Mouse (Mus musculus): ENCODE measurements around the gene Olfr178. TPM values are rescaled to one million over a fixed set of nuclear protein-coding genes. Genes with fewer than 3 reads are reported as not detected.

Gene Olfr178
- polyA plus RNA-seq, 1 experiment from 2014 or later = not detected

DNA sequence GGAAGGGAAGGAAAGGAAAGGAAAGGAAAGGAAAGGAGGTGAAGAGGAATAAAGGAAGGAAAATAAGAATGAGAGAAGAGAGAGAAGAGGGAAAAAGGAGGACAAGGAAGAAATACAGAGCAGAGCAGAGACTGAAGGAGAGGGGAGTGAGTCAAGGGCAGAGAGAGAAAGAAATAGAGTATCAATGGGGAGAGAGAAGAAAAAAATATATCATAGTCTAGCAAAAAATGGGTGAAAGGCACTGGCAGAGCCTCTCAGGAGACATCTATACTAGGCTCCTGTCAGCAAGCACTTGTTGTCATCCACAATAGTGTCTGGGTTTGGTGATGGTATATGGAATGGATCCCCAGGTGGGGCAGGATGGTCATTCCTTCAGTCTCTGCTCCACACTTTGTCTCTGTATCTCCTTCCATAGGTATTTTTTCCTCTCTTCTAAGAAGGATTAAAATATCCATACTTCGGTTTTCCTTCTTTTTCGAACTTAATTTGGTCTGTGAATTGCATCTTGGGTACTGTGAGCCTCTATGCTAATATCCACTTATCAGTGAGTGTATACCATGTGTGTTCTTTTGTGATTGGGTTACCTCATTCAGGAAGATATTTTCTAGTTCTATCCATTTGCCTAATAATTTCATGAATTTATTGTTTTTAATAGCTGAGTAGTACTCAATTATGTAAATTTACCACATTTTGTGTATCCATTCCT, 31.7 kb downstream of the Olfr178 start:
- Histone ChIP-seq H3K9ac (ENCODE audit: low read length) (no peak overlapping the region), H3K27me3 (ENCODE audit: control insufficient read depth, insufficient read depth, low read length) (no peaks in the 10 kb centered on the region), H3K4me2 (replicated peaks; ENCODE audit: low read depth) (no peak overlapping the region), H3K9me3 (ENCODE audit: control insufficient read depth, low read length) (no peaks in the 10 kb centered on the region), H3K4me1 (replicated peaks; ENCODE audit: control insufficient read depth, insufficient read depth) (no peaks in the 10 kb centered on the region), H3K36me3 (ENCODE audit: control insufficient read depth, insufficient read depth, low read length) (no peaks in the 10 kb centered on the region), H3K4me3 (ENCODE audit: low read depth, low read length) (no peak overlapping the region), H3K27ac (replicated peaks) (no peak overlapping the region)
- 89% methylated on average over 2 of the region's 2 CpGs for WGBS
- no peak for ATAC-seq (ENCODE audit: low FRiP score, low TSS enrichment)
- DNase-seq (ENCODE audit: low spot score) = no peak
- TF ChIP-seq EP300 (optimal IDR thresholded peaks at IDR 0.05) (no peak), CTCF (IDR thresholded peaks at IDR 0.05; ENCODE audit: low read depth) (no peak)

Other genes with a start within 250 kb of the Olfr178 start
- gene Cpox, start 221.8 kb downstream of the Olfr178 start, polyA plus RNA-seq (2015; fragmentation: Nextera tagmentation; extraction: Ambion mirVana) = 42.3 and 44.9 TPM in 2 replicates
- gene Gpr15, start 173.0 kb downstream of the Olfr178 start, polyA plus RNA-seq (2015; fragmentation: Nextera tagmentation; extraction: Ambion mirVana) = not detected in 2 replicates
- gene Cldnd1, start 164.2 kb downstream of the Olfr178 start, polyA plus RNA-seq (2015; fragmentation: Nextera tagmentation; extraction: Ambion mirVana) = 91.1 and 92.7 TPM in 2 replicates
- not detected in 2 replicates for gene Olfr172, start 128.9 kb downstream of the Olfr178 start, polyA plus RNA-seq (2015; fragmentation: Nextera tagmentation; extraction: Ambion mirVana)
- not detected in 2 replicates for gene Olfr173, start 91.8 kb downstream of the Olfr178 start, polyA plus RNA-seq (2015; fragmentation: Nextera tagmentation; extraction: Ambion mirVana)
- gene Olfr175-ps1, start 65.3 kb downstream of the Olfr178 start, polyA plus RNA-seq (2015; fragmentation: Nextera tagmentation; extraction: Ambion mirVana) = not detected in 2 replicates
- not detected in 2 replicates for gene Olfr177, start 17.3 kb downstream of the Olfr178 start, polyA plus RNA-seq (2015; fragmentation: Nextera tagmentation; extraction: Ambion mirVana)
- gene Olfr181, start 36.7 kb upstream of the Olfr178 start, polyA plus RNA-seq (2015; fragmentation: Nextera tagmentation; extraction: Ambion mirVana) = not detected in 2 replicates
- not detected in 2 replicates for gene Olfr180, start 37.3 kb upstream of the Olfr178 start, polyA plus RNA-seq (2015; fragmentation: Nextera tagmentation; extraction: Ambion mirVana)
- not detected in 2 replicates for gene Olfr183, start 103.3 kb upstream of the Olfr178 start, polyA plus RNA-seq (2015; fragmentation: Nextera tagmentation; extraction: Ambion mirVana)
- not detected in 2 replicates for gene Olfr186, start 138.2 kb upstream of the Olfr178 start, polyA plus RNA-seq (2015; fragmentation: Nextera tagmentation; extraction: Ambion mirVana)
- not detected in 2 replicates for gene Olfr187, start 147.7 kb upstream of the Olfr178 start, polyA plus RNA-seq (2015; fragmentation: Nextera tagmentation; extraction: Ambion mirVana)
- not detected in 2 replicates for gene Olfr190, start 185.9 kb upstream of the Olfr178 start, polyA plus RNA-seq (2015; fragmentation: Nextera tagmentation; extraction: Ambion mirVana)
- gene Olfr191, start 197.8 kb upstream of the Olfr178 start, polyA plus RNA-seq (2015; fragmentation: Nextera tagmentation; extraction: Ambion mirVana) = not detected in 2 replicates
- gene Olfr193, start 219.8 kb upstream of the Olfr178 start, polyA plus RNA-seq (2015; fragmentation: Nextera tagmentation; extraction: Ambion mirVana) = not detected in 2 replicates
- gene Olfr194, start 229.0 kb upstream of the Olfr178 start, polyA plus RNA-seq (2015; fragmentation: Nextera tagmentation; extraction: Ambion mirVana) = not detected in 2 replicates